Mouse (Mus musculus) bone marrow, adult 2 months (tissue): ENCODE results near the gene Fras1.

Experiments
- CTCF ChIP-seq: fragments of 200-500 bp; IDR thresholded peaks from 2 replicates; pipeline ENCODE4 v1.5.1; 2011; ENCODE audit warnings: low read length, control low read depth; ENCODE audit not compliant: control insufficient read depth, insufficient read depth
- POLR2A ChIP-seq: fragments of 200-500 bp; IDR thresholded peaks from 2 replicates; pipeline ENCODE4 v1.6.1; 2011; ENCODE audit warnings: low read depth, mild to moderate bottlenecking, control low read depth, low read length, borderline replicate concordance; ENCODE audit not compliant: control insufficient read depth

- TF ChIP-seq CTCF (no peak), POLR2A (no peak)
These were observed 342.7 kb downstream of the Fras1 start for GRCm38 (mm10) chr5:96716273-96717034.
